Comparison of ENCODE assay signal across 11 mouse cellular contexts in genomic region chr12:56613438-56613830, GRCm38 (mm10). TPM values are rescaled to one million over a fixed set of nuclear protein-coding genes. Genes with fewer than 3 reads are reported as not detected.
DNase-seq lines count a peak whose midpoint lies in the region; ATAC-seq lines count a peak whose summit lies in the region.
"Had no signal": no experiment of that assay in that cellular context is flagged by ENCODE, and none has a peak within 500 bp of the region (broad histone marks: within the 10 kb centered on the region; RNA-seq: fewer than 3 reads in every experiment).

No protein-coding gene starts in this region.

- no peak overlapping the region for H3K9ac ChIP-seq in heart, embryonic 15.5 days
- H3K9ac ChIP-seq in neural tube, embryonic 12.5 days, result no peak overlapping the region
- H3K9ac ChIP-seq in liver, embryonic 13.5 days, result no peak overlapping the region

- H3K4me3 ChIP-seq in heart, embryonic 15.5 days, result peak overlapping the region; percentile 43
- no peak overlapping the region for H3K4me3 ChIP-seq in neural tube, embryonic 12.5 days
- 0 out of 2 replicates have a peak overlapping the region, but pooled peaks have one; percentile 12 for H3K4me3 ChIP-seq in liver, embryonic 13.5 days (replicated peaks)

- no peaks in the 10 kb centered on the region for H3K9me3 ChIP-seq in heart, embryonic 15.5 days (replicated peaks)
- H3K9me3 ChIP-seq in neural tube, embryonic 12.5 days, result no peaks in the 10 kb centered on the region
- H3K9me3 ChIP-seq in liver, embryonic 13.5 days (replicated peaks), result no peaks in the 10 kb centered on the region

- DNase-seq in heart, postnatal 25 days (ENCODE audit: low spot score), result no peak
- DNase-seq in neural tube, embryonic 10.5 days (ENCODE audit: extremely low spot score, low spot score), result no peak
- DNase-seq in liver, embryonic 13.5 days, result no peak
- no peak for DNase-seq in left cerebral cortex, postnatal 36 days (ENCODE audit: low spot score in 2 of 2)
- no peak for DNase-seq in yolk sac, embryonic 10.5 days (ENCODE audit: low spot score)
- DNase-seq: kidney, postnatal 10 days had no signal

- H3K27ac ChIP-seq in heart, embryonic 15.5 days, result no peak overlapping the region
- no peak overlapping the region for H3K27ac ChIP-seq in neural tube, embryonic 12.5 days
- no peak overlapping the region for H3K27ac ChIP-seq in liver, embryonic 13.5 days

- intact Hi-C loops in heart, postnatal 25 days (cut with DNase I), result no loop called here
- intact Hi-C loops in left cerebral cortex, postnatal 36 days (cut with DNase I), result loop anchor here (5.0 to 10.0 kb wide), 3 partner anchors 79 to 924 kb away; partner anchors contain the start of gene Nkx2-1

- H3K4me2 ChIP-seq in heart, embryonic 15.5 days, result peak overlapping the region; percentile 64
- peak overlapping the region; percentile 35 for H3K4me2 ChIP-seq in neural tube, embryonic 12.5 days (replicated peaks)
- H3K4me2 ChIP-seq in liver, embryonic 13.5 days, result 0 out of 2 replicates have a peak overlapping the region, but pooled peaks have one; percentile 8

- WGBS in heart, embryonic 15.5 days, result 4% methylated on average over 6 of the region's 6 CpGs
- WGBS in neural tube, embryonic 12.5 days, result 2% methylated on average over 6 of the region's 6 CpGs
- 2% methylated on average over 6 of the region's 6 CpGs for WGBS in liver, embryonic 13.5 days (ENCODE audit: insufficient replicate concordance)

- ATAC-seq in heart, embryonic 15.5 days (replicated peaks; ENCODE audit: insufficient number of reproducible peaks, insufficient read depth, low FRiP score, low read depth), result no peak
- ATAC-seq in neural tube, embryonic 12.5 days (ENCODE audit: low FRiP score, low read depth), result no peak
- no peak for ATAC-seq in liver, embryonic 13.5 days (ENCODE audit: low read depth)

- peaks cover 91% of the 10 kb centered on the region for H3K27me3 ChIP-seq in heart, embryonic 15.5 days
- H3K27me3 ChIP-seq in neural tube, embryonic 12.5 days (replicated peaks), result peaks cover 94% of the 10 kb centered on the region
- H3K27me3 ChIP-seq in liver, embryonic 13.5 days, result peaks cover 89% of the 10 kb centered on the region
- H3K27me3 ChIP-seq: CH12.LX had no signal

- no peaks in the 10 kb centered on the region for H3K36me3 ChIP-seq in heart, embryonic 15.5 days
- no peaks in the 10 kb centered on the region for H3K36me3 ChIP-seq in neural tube, embryonic 12.5 days
- H3K36me3 ChIP-seq in liver, embryonic 13.5 days, result no peaks in the 10 kb centered on the region

- H3K4me1 ChIP-seq in heart, embryonic 15.5 days (replicated peaks), result peaks cover 19% of the 10 kb centered on the region
- H3K4me1 ChIP-seq in neural tube, embryonic 12.5 days, result peaks cover 18% of the 10 kb centered on the region
- H3K4me1 ChIP-seq in liver, embryonic 13.5 days (replicated peaks), result no peaks in the 10 kb centered on the region

RNA-seq across cellular contexts. Expression of gene Nkx2-9, which starts 0.3 kb away (rescaled TPM):
- polyA plus RNA-seq in heart, embryonic 15.5 days (2015; fragmentation: Nextera tagmentation; extraction: Ambion mirVana), result 0.25 TPM in 1 of 2 replicates, not detected in the other
- total RNA-seq in heart, postnatal 25 days (2021), result not detected
- polyA plus RNA-seq in neural tube, embryonic 12.5 days (2016; fragmentation: Nextera tagmentation; extraction: Ambion mirVana), result 0.35 and 0.37 TPM in 2 replicates
- not detected in 2 replicates for polyA plus RNA-seq in liver, embryonic 13.5 days (2015; fragmentation: Nextera tagmentation; extraction: Ambion mirVana)
- total RNA-seq in left cerebral cortex, postnatal 36 days (2021), result not detected
- total RNA-seq: CH12.LX; common myeloid progenitor, adult 5-6 weeks; left cerebral cortex, postnatal 14 days had no signal

Comparison
In these comparisons a context has a peak if more than half of its experiments do, and no peak if none do; other contexts are left out.
1. H3K4me2 ChIP-seq: peak in every context shown above with its lines; median percentile 64 in heart, embryonic 15.5 days; 35 in neural tube, embryonic 12.5 days; 8 in liver, embryonic 13.5 days.